Mouse (Mus musculus) ES-Bruce4 (cell line): ENCODE measurements around the gene Chil1. TPM values are rescaled to one million over a fixed set of nuclear protein-coding genes. Genes with fewer than 3 reads are reported as not detected.

Experiments used
- H3K27ac ChIP-seq: 2 replicates; pipeline ENCODE4 v1.5.1; 2012; ENCODE audit warnings: low read length, inconsistent platforms; ENCODE audit not compliant: insufficient read depth
- H3K27me3 ChIP-seq: 2 replicates; pipeline ENCODE4 v1.6.1; 2012; ENCODE audit warnings: mild to moderate bottlenecking, low read length, inconsistent platforms; ENCODE audit not compliant: control insufficient read depth, poor library complexity, insufficient read depth, severe bottlenecking
- H3K36me3 ChIP-seq: 2 replicates; pipeline ENCODE4 v1.6.1; 2012; ENCODE audit warnings: inconsistent platforms, mild to moderate bottlenecking, low read length, moderate library complexity; ENCODE audit not compliant: control insufficient read depth, poor library complexity, insufficient read depth, severe bottlenecking
- H3K4me1 ChIP-seq: one replicate; pipeline ENCODE4 v1.8.1; 2011; ENCODE audit warnings: low read length; ENCODE audit not compliant: control insufficient read depth, insufficient read depth
- H3K4me3 ChIP-seq: 2 replicates; pipeline ENCODE4 v1.5.1; 2011; ENCODE audit warnings: low read depth, mild to moderate bottlenecking, low read length
- H3K9ac ChIP-seq: 2 replicates; pipeline ENCODE4 v1.6.1; 2012; ENCODE audit warnings: low read depth, mild to moderate bottlenecking, inconsistent platforms; ENCODE audit not compliant: poor library complexity, severe bottlenecking
- H3K9me3 ChIP-seq: replicated peaks from 2 replicates; pipeline ENCODE4 v1.6.1; 2012; ENCODE audit warnings: mild to moderate bottlenecking, low read length, inconsistent platforms; ENCODE audit not compliant: control insufficient read depth, poor library complexity, insufficient read depth, severe bottlenecking
- CTCF ChIP-seq: IDR thresholded peaks from one replicate; pipeline ENCODE4 v1.8.1; 2011; ENCODE audit warnings: low read depth, low read length
- EP300 ChIP-seq: IDR thresholded peaks from 2 replicates; pipeline ENCODE4 v1.6.1; 2011; ENCODE audit warnings: low read depth, low read length; ENCODE audit not compliant: insufficient read depth
- POLR2A ChIP-seq: IDR thresholded peaks from one replicate; pipeline ENCODE4 v1.8.1; 2011; ENCODE audit warnings: low read length; ENCODE audit not compliant: insufficient read depth
- polyA plus RNA-seq: library from polyadenylated mRNA; stranded (reverse); fragments of >200 nt; gene quantifications from 2 replicates; pipeline ENCODE4 v1.2.4, GENCODE M21; 2011; ENCODE audit warnings: low read depth; ENCODE audit not compliant: missing spikeins, insufficient read depth, insufficient read length

Gene Chil1
- polyA plus RNA-seq, 1 experiment = 1.8 TPM

GRCm38 (mm10) chr1:134219608-134220007 lies 37.6 kb downstream of the Chil1 start:
- H3K9me3 ChIP-seq = no peaks in the 10 kb centered on the region
- no peak overlapping the region for H3K4me3 ChIP-seq
- H3K9ac ChIP-seq = no peak overlapping the region
- TF ChIP-seq EP300 (no peak), POLR2A (no peak), CTCF (no peak)
- no peaks in the 10 kb centered on the region for H3K36me3 ChIP-seq
- peaks cover 10% of the 10 kb centered on the region for H3K4me1 ChIP-seq
- H3K27ac ChIP-seq = no peak overlapping the region
- no peaks in the 10 kb centered on the region for H3K27me3 ChIP-seq

GRCm38 (mm10) chr1:134221172-134221571 lies 39.2 kb downstream of the Chil1 start:
- no peaks in the 10 kb centered on the region for H3K9me3 ChIP-seq
- H3K4me1 ChIP-seq = peaks cover 5% of the 10 kb centered on the region
- no peak overlapping the region for H3K27ac ChIP-seq
- TF ChIP-seq CTCF (no peak), POLR2A (no peak), EP300 (no peak)
- H3K4me3 ChIP-seq = no peak overlapping the region
- no peaks in the 10 kb centered on the region for H3K36me3 ChIP-seq
- H3K9ac ChIP-seq = no peak overlapping the region
- H3K27me3 ChIP-seq = no peaks in the 10 kb centered on the region

- Histone ChIP-seq H3K9me3 (no peaks in the 10 kb centered on the region), H3K36me3 (no peaks in the 10 kb centered on the region), H3K4me1 (no peaks in the 10 kb centered on the region), H3K9ac (no peak overlapping the region), H3K27ac (no peak overlapping the region), H3K27me3 (no peaks in the 10 kb centered on the region), H3K4me3 (no peak overlapping the region)
- TF ChIP-seq CTCF = no peak
- TF ChIP-seq POLR2A = no peak
- no peak for TF ChIP-seq EP300
These were observed 40.4 kb downstream of the Chil1 start for GRCm38 (mm10) chr1:134222122-134223055.

- Histone ChIP-seq H3K27me3 (no peaks in the 10 kb centered on the region), H3K9me3 (no peaks in the 10 kb centered on the region), H3K4me3 (no peak overlapping the region), H3K36me3 (no peaks in the 10 kb centered on the region), H3K4me1 (no peaks in the 10 kb centered on the region), H3K9ac (no peak overlapping the region), H3K27ac (no peak overlapping the region)
- no peak for TF ChIP-seq EP300
- no peak for TF ChIP-seq POLR2A
- TF ChIP-seq CTCF = no peak
These were observed 42.8 kb downstream of the Chil1 start for GRCm38 (mm10) chr1:134224649-134225227.

GRCm38 (mm10) chr1:134225375-134225774 lies 43.4 kb downstream of the Chil1 start:
- Histone ChIP-seq H3K36me3 (no peaks in the 10 kb centered on the region), H3K4me1 (no peaks in the 10 kb centered on the region), H3K4me3 (no peak overlapping the region), H3K27ac (no peak overlapping the region), H3K27me3 (no peaks in the 10 kb centered on the region), H3K9ac (no peak overlapping the region), H3K9me3 (no peaks in the 10 kb centered on the region)
- TF ChIP-seq CTCF (no peak), EP300 (no peak), POLR2A (no peak)

- H3K27ac ChIP-seq = no peak overlapping the region
- no peak for TF ChIP-seq CTCF
- no peak for TF ChIP-seq EP300
- TF ChIP-seq POLR2A = no peak
- no peaks in the 10 kb centered on the region for H3K27me3 ChIP-seq
- H3K36me3 ChIP-seq = no peaks in the 10 kb centered on the region
- H3K4me3 ChIP-seq = no peak overlapping the region
- H3K4me1 ChIP-seq = no peaks in the 10 kb centered on the region
- no peak overlapping the region for H3K9ac ChIP-seq
- H3K9me3 ChIP-seq = no peaks in the 10 kb centered on the region
These were observed 44.8 kb downstream of the Chil1 start for GRCm38 (mm10) chr1:134226739-134227138.
